Mouse (Mus musculus) cortical plate, adult 2 months (tissue): ENCODE data around the gene Caskin2.

Experiments used
- CTCF ChIP-seq: fragments of 200-500 bp; IDR thresholded peaks from 2 replicates; pipeline ENCODE4 v1.5.1; 2011; ENCODE audit warnings: mild to moderate bottlenecking, control low read depth, low read length; ENCODE audit not compliant: insufficient read depth; ENCODE audit errors: extremely low read depth
- POLR2A ChIP-seq: fragments of 200-500 bp; IDR thresholded peaks from 2 replicates; pipeline ENCODE4 v1.6.1; 2011; ENCODE audit warnings: mild to moderate bottlenecking, low read length, control low read depth; ENCODE audit not compliant: insufficient read depth; ENCODE audit errors: extremely low read depth

GRCm38 (mm10) chr11:115831518-115831917, 18.1 kb upstream of the Caskin2 start:
- no peak for TF ChIP-seq CTCF
- TF ChIP-seq POLR2A: no peak
